Mouse (Mus musculus): ENCODE measurements at regions not wholly inside any gene's neighbourhood (a gene's known extent, or its start where the extent isn't known, plus 50 kb on each side); places are given as distances from the start of the nearest gene placed in this dataset.

GRCm38 (mm10) chr16:52746186-52746585, 292.3 kb upstream of the Alcam start:
- DNase-seq (ENCODE audit: low read depth, low spot score) = no peak

- no peak for DNase-seq (ENCODE audit: low read depth, low spot score)
Measured at GRCm38 (mm10) chr16:52744720-52745119, 290.8 kb upstream of the Alcam start.

DNA sequence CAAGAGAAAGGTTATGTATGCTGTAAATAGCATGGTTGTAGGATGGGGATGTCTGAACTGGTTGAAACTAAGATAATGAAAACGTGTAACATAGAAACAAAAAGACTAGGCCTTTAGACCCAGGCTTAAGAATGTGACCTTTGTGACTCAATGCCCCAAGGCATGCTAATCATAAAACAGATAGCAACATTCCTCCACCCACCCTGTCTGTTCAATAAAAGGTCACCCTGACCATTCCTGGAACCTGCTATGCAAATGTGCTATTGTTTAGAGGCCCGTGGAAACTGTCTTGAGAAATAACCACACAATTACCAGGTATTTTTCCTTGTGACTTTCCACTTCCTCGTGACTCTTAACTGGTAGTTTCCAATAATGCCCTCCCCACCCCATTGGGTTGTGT, 288.3 kb upstream of the Alcam start:
- no peak for DNase-seq (ENCODE audit: low read depth, low spot score)

- no peak for DNase-seq (ENCODE audit: low read depth, low spot score)
Measured at GRCm38 (mm10) chr16:52726120-52726844, 272.4 kb upstream of the Alcam start.

DNA sequence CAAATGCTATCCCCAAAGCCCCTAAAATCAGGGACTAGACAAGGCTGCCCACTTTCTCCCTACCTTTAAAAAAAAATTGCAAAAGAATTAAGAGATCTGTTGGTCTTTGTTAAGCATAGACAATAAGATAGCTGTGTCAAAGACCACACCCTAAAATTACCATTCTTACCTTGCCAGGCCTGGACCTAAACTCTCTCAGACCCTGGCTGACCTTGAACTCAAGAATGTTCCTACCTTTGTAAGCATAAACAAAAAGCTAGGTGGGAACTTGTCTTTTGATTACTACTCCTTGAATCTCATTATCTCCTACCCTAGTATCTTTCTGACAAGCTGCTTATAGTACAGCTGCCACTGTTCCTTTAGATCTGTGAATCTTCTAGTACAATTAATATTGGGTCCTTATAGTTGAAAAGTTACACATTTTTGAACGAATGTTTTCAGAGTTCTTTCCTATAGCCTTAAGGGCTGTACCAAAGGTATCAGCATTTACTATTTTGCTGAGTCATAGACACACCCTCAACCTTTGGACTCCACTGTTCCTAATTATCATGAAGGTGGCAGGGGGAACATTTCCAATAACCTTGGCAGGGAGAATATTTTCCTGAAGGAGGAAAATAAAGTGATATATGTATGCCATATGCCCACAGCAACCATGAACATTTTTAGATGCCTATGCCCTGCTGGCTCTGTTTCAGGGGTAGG, 264.5 kb upstream of the Alcam start:
- DNase-seq (ENCODE audit: low read depth, low spot score) = no peak

- no peak for DNase-seq (ENCODE audit: low read depth, low spot score)
Measured at GRCm38 (mm10) chr16:52690272-52690671, 236.4 kb upstream of the Alcam start.

DNA sequence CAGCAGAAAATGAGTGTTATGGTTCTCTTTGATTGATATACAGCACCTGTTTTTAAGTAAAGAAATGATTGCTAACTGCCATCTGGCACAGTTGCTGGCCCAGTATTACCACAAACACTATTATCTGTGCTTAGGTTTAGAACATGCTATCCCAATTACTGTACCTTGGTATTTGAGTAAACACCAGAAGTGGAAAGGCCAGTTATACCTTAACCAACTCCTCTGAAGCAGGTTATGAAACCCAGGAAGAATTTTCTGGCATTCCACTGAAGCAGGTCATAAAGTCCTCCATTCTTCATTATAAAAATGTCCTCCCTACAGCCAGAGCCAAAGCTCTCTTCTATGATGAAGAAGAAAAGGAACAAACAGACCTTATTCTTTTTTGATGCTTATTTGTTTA, 201.0 kb upstream of the Alcam start:
- no peak for DNase-seq (ENCODE audit: low read depth, low spot score)
